Mouse (Mus musculus): ENCODE measurements around the gene Lrrc27. TPM values are rescaled to one million over a fixed set of nuclear protein-coding genes. Genes with fewer than 3 reads are reported as not detected.

Lrrc27 gene
- total and polyA plus RNA-seq, 3 experiments: 0.54 to 1.3 TPM; not detected in 1

- H3K27me3 ChIP-seq (ENCODE audit: control insufficient read depth in 1 of 2, insufficient read depth in 2 of 2, low read length in 2 of 2): no peaks in the 10 kb centered on the region; a peak in 1 of 4 replicates
- no peak for DNase-seq (ENCODE audit: low read depth, low spot score)
- H3K27ac ChIP-seq (ENCODE audit: control insufficient read depth, low read depth, low read length): no peak overlapping the region
- TF ChIP-seq MAFK (IDR thresholded peaks at IDR 0.05; ENCODE audit: borderline replicate concordance, low read depth, low read length): no peak
- no peak for TF ChIP-seq MXI1 (IDR thresholded peaks at IDR 0.05; ENCODE audit: low read depth, low read length)
- no peak for TF ChIP-seq NRF1 (IDR thresholded peaks at IDR 0.05; ENCODE audit: insufficient read depth, low read depth, low read length, poor library complexity, severe bottlenecking)
- TF ChIP-seq ETS1 (IDR thresholded peaks at IDR 0.05; ENCODE audit: low read depth, low read length): no peak
- TF ChIP-seq SIN3A (IDR thresholded peaks at IDR 0.05; ENCODE audit: low read length): no peak
- TF ChIP-seq MAZ (IDR thresholded peaks at IDR 0.05; ENCODE audit: low read depth, low read length): no peak
- peaks cover 0 to 3% of the 10 kb centered on the region in 2 experiments; a peak in 1 of 4 replicates for H3K36me3 ChIP-seq (ENCODE audit: control insufficient read depth in 1 of 2, insufficient read depth in 2 of 2, low read length in 2 of 2)
- peak overlapping the region; percentile 62; the same call in 1 of the 2 replicates for H3K9ac ChIP-seq (ENCODE audit: control insufficient read depth, low read depth, low read length, poor library complexity, severe bottlenecking)
- H3K4me1 ChIP-seq (ENCODE audit: control insufficient read depth in 1 of 2, insufficient read depth in 2 of 2, low read length in 2 of 2): peaks cover 0 to 8% of the 10 kb centered on the region in 2 experiments; a peak in 2 of 4 replicates
- H3K79me2 ChIP-seq (ENCODE audit: control insufficient read depth, insufficient read depth, low read length, poor library complexity): no peaks in the 10 kb centered on the region; the same call in 1 of the 2 replicates
- peak overlapping the region in 1 of 2 experiments; percentile 48; a peak in 1 of 4 replicates for H3K4me3 ChIP-seq (ENCODE audit: control insufficient read depth in 1 of 2, insufficient read depth in 1 of 2, low read depth in 2 of 2, low read length in 2 of 2)
- H3K9me3 ChIP-seq (replicated peaks; ENCODE audit: insufficient read depth, low read length): no peaks in the 10 kb centered on the region
Measured at GRCm38 (mm10) chr7:139213751-139214150, 963 bp downstream of the Lrrc27 start.

GRCm38 (mm10) chr7:139214160-139214559 is 1.4 kb downstream of the Lrrc27 start:
- no peaks in the 10 kb centered on the region; a peak in 1 of 4 replicates for H3K27me3 ChIP-seq (ENCODE audit: control insufficient read depth in 1 of 2, insufficient read depth in 2 of 2, low read length in 2 of 2)
- H3K4me1 ChIP-seq (ENCODE audit: control insufficient read depth in 1 of 2, insufficient read depth in 2 of 2, low read length in 2 of 2): peaks cover 0 to 8% of the 10 kb centered on the region in 2 experiments; a peak in 3 of 4 replicates
- no peak overlapping the region for H3K27ac ChIP-seq (ENCODE audit: control insufficient read depth, low read depth, low read length)
- DNase-seq (ENCODE audit: low read depth, low spot score): no peak
- H3K79me2 ChIP-seq (ENCODE audit: control insufficient read depth, insufficient read depth, low read length, poor library complexity): no peaks in the 10 kb centered on the region; the same call in 1 of the 2 replicates
- H3K9me3 ChIP-seq (replicated peaks; ENCODE audit: insufficient read depth, low read length): no peaks in the 10 kb centered on the region
- no peak for TF ChIP-seq ELF1 (IDR thresholded peaks at IDR 0.05; ENCODE audit: low read depth, low read length)
- TF ChIP-seq HCFC1 (IDR thresholded peaks at IDR 0.05; ENCODE audit: low read depth, low read length): no peak
- no peak for TF ChIP-seq CHD1 (IDR thresholded peaks at IDR 0.05; ENCODE audit: low read depth, low read length)
- TF ChIP-seq CHD2 (IDR thresholded peaks at IDR 0.05; ENCODE audit: low read length): no peak
- no peak for TF ChIP-seq POLR2AphosphoS5 (IDR thresholded peaks at IDR 0.05; ENCODE audit: borderline replicate concordance, low read depth, low read length)
- TF ChIP-seq TAL1 (IDR thresholded peaks at IDR 0.05; ENCODE audit: low read length): no peak
- TF ChIP-seq CTCF (IDR thresholded peaks at IDR 0.05 in 2 of 3, conservative IDR thresholded peaks at IDR 0.05 in 1 of 3; ENCODE audit: control insufficient read depth in 1 of 3, insufficient read depth in 1 of 3, low read depth in 2 of 3, low read length in 3 of 3, poor library complexity in 1 of 3, severe bottlenecking in 1 of 3): no peak
- H3K9ac ChIP-seq (ENCODE audit: control insufficient read depth, low read depth, low read length, poor library complexity, severe bottlenecking): no peak overlapping the region
- no peak overlapping the region for H3K4me3 ChIP-seq (ENCODE audit: control insufficient read depth in 1 of 2, insufficient read depth in 1 of 2, low read depth in 2 of 2, low read length in 2 of 2)
- H3K36me3 ChIP-seq (ENCODE audit: control insufficient read depth in 1 of 2, insufficient read depth in 2 of 2, low read length in 2 of 2): peaks cover 0 to 4% of the 10 kb centered on the region in 2 experiments; a peak in 1 of 4 replicates

Measured in MEL (cell line).